Comparison of ENCODE assay signal across 14 mouse cellular contexts in genomic region chr5:18321661-18322060, GRCm38 (mm10). TPM values are rescaled to one million over a fixed set of nuclear protein-coding genes. Genes with fewer than 3 reads are reported as not detected.
"Had no signal": no experiment of that assay in that cellular context is flagged by ENCODE, and none has a peak within 500 bp of the region (broad histone marks: within the 10 kb centered on the region; RNA-seq: fewer than 3 reads in every experiment).

No protein-coding gene starts in this region.

- H3K4me2 ChIP-seq: lung, embryonic 14.5 days; midbrain, embryonic 12.5 days; neural tube, embryonic 12.5 days; stomach, embryonic 15.5 days had no signal

- H3K27me3 ChIP-seq: megakaryocyte, embryonic 14.5 days; midbrain, embryonic 12.5 days; neural tube, embryonic 12.5 days; stomach, embryonic 15.5 days had no signal

- H3K9ac ChIP-seq: liver, embryonic 14.5 days; lung, embryonic 14.5 days; midbrain, embryonic 12.5 days; neural tube, embryonic 12.5 days; stomach, embryonic 15.5 days had no signal

- H3K4me1 ChIP-seq: megakaryocyte, embryonic 14.5 days; neural tube, embryonic 12.5 days; stomach, embryonic 15.5 days had no signal

- DNase-seq: lung, adult 18-20 months; lung, embryonic 14.5 days; lung, postnatal 10 days; right cerebral cortex, postnatal 14 days; thymus, adult 2 months; thymus, postnatal 25 days; thymus, postnatal 4 days had no signal

- H3K4me3 ChIP-seq: megakaryocyte, embryonic 14.5 days; midbrain, embryonic 12.5 days; neural tube, embryonic 12.5 days; stomach, embryonic 15.5 days had no signal

- H3K27ac ChIP-seq: liver, embryonic 14.5 days; macrophage; midbrain, embryonic 12.5 days; neural tube, embryonic 12.5 days; stomach, embryonic 15.5 days; stomach, postnatal 0 days had no signal

- H3K36me3 ChIP-seq: midbrain, embryonic 12.5 days; neural tube, embryonic 12.5 days; stomach, embryonic 15.5 days had no signal

- H3K9me3 ChIP-seq: midbrain, embryonic 12.5 days; neural tube, embryonic 12.5 days; stomach, embryonic 15.5 days had no signal

RNA-seq across cellular contexts. Expression of gene Gnai1, which starts 38.5 kb away (rescaled TPM):
- polyA plus RNA-seq: macrophage had no signal
